Mouse (Mus musculus) cerebellum, adult 11-12 months (tissue): ENCODE measurements around the gene Sec24c.

Experiments
- DNase-seq: peaks from one replicate; pipeline ENCODE4 v3.0.0; 2022

Sec24c gene

DNA sequence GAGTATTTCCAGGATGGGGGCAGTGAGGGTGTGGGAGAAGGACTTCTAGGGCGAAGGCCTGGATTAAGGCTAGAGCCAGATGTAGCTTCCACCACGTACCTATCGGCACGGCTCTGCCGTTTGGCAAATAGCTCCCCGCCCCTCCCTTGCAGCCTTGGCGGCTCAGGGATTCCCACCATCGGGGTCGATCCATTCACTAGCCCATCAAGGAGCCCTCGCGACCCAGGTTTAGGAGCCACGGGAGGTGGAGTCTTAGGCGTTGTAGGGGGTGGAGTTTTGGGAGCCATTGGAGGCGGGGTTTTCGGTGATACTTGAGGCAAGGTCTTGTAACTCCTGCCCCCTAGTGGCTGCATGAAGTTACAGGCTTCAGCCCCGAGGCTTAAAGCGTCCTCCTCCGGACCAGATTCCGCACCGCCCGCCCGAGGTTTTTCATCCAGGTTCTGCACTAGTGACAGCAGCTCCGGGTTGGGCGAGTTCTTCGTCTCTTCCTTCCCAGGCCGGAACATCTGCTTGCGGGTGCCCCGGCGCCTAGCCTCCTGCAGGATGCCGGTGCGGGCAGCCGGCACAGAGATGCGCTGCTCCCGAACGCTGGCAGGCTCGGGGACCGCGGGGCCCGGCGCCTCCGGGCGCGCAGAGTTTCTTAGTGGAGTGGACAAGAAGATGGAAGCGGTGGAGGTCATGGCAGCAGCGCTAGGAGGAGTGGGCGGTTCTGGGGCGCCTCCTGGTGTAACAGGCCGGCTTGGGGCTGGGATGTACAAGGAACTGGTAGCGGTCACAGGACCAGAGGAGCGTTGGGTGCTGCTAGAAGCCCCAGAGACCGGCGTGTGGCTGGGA is 13.1 kb upstream of the Sec24c start:
- DNase-seq, result peak; percentile 95

DNA sequence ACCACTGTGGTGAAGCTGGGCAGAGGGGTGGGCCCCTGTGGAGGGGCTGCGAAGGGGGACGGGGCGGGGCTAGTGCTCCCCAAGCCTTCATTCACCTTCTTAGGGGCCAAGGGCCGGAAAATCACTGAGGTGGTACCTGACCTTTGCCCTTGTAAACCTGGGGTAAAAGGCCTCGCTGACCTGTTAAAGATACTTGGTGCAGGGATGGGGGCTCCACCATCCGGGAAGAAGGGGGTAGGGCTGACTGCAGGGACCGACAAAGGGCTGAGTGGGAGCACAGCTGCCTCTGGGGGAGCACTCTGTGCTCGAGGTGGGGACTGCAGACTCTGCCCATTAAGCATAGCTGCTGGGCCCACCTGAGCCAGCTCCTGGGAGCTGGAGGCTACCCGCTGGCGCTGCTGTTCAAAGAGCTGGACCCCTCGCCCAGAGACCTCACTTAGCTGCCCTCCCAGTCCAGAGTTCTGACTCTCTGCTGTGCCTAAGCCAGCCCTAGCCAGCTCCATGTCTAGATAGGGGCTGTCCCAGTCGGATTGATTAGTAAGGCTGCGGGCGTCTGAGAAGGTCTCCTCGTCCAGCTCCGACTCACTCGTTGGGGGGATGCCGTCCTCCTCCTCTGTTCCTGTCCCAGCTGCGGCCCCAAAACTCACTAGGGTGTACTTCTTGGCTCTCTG is 12.3 kb upstream of the Sec24c start:
- peak; percentile 47 for DNase-seq

DNA sequence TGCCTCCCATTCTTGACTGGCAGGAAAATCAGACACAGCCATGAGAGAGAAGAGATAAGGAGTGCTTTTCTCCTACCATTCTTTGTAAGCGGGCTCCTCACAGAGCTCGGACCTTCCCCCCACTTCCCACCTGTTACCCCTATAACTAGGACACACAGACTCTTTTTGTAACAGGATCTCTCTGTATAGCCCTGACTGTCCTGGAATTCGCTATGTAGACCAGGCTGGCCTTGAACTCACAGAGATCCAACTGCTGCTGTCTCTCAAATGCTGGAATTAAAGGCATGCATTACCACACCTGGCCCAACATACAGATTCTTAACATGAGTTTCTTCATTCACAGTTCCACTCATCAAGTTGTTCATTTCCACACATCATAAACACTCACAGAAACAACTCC is 11.4 kb upstream of the Sec24c start:
- DNase-seq, result no peak

DNA sequence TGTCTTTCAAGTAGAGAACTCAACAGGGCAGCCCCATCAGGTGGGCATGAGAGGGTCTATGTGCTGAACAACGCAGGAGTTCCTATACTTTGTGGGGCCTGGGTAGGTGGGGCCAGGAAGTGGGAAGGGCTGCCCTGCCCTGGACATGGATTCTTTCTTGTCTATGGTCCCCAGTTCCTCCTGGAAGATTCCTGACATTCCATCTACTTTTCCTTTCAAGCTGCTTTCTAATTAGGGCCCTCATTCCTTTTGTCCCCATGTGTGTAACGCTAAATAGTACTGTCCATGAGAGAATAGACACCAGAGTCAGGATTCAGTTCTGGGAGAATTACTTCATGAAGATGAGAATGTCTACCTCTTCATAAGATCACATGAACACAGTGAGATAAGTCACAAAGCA is 10.5 kb upstream of the Sec24c start:
- DNase-seq, result no peak

DNA sequence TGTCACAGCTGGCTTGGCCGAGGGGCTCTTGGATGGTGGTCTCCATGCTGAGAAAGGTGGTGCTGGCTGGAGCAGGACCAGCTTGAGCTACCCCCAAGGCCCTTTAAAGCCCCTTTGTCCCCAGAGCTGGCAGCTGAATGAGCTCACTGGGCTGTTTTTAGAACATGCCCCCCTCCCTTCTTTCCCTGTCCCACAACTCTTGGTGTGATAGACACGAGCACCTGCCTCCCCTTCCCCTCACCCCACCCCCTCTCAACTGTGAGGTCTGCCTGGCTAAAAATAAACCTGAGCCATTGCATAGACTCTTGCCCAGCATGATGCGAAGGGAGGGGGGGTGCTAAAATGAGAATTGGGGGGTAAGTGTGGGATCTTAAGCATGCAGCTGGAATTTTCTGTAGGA is 9.7 kb upstream of the Sec24c start:
- no peak for DNase-seq

DNA sequence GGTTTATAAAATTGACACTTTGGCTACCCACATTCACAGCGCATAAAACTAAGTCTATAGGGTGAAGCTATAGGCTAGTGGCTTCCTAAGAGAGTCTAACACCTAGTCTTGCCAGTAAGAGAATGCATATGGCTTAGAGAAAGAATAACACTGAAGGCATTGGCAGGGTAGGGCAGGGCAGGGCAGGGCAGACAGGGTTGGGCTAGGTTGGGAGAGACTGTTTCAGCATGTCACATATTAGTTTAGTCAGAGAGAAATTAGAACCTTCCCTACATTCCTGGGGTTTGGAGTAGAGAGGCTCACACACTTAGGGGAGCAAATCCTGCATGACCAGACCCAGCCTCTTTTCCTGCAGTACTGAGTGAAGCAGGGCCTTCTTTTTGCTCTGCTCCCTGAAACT is 6.6 kb upstream of the Sec24c start:
- DNase-seq, result no peak

DNA sequence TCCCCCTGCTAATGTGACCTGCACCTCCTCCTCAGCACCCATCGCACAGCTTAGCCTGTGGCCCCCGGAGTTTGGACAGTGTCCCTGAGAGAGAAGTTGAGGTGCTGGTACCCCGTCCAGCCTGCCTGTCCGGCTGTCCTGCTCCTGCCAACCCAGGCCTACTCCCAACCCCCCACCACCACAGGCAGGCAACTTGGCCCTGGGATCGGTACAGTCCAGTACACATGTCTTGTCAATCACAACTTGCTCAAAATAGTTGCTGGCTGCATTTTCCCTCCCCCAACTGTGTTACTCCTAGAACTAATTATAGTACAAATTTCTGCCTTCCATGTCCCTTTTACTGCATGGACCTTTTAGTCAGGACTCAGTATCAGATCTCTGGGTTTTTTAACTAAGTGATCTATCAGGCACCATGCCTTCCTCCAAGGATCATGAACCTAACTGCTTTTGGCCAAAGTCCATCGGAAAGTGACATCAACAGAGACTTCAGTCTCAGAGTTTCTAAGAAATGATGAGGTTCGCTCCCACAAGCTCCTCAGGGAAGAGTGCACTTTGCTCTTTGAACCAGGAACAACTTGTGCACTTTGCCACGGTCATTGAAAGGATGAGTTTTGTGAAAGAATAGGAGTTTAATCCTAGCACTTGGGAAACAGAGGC is 5.8 kb upstream of the Sec24c start, which contains the start of gene Synpo2l:
TSS of gene Synpo2l (minus strand) at position 201 of the 657 bp plus-strand sequence.
- no peak for DNase-seq

DNA sequence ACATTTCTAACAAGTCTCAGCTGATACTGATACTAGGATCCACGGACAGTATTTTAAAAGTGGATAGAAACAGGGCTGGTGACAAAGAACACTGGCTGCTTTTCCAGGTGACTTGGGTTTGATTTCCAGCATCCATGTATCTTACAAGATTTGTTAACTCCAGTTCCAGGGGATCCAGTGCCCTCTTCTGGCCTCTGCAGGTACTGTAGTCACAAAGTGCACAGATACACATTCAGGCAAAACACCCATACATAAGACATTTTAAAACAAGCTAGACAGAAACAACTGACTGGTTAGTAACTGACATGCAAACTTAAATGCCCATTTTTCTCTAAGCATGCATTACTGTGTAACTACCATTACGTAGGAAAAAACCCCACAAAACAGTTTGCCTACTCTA is 1.1 kb upstream of the Sec24c start:
- no peak for DNase-seq

DNA sequence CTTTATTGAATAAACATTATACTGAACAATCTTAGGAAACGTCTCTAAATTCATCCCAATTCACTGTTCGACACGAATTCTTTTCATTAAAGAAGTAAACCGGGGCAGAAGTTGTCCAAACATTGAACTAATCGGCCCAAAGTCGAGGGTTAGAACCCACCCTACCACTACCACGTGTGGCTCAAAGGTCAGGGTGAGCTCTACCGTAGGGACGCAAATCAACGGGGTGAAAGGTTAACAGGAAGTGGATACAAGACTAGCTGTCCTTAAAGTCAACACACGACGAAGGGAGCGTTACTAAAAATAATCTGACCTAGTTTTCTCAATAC is 409 bp upstream of the Sec24c start:
- no peak for DNase-seq

DNA sequence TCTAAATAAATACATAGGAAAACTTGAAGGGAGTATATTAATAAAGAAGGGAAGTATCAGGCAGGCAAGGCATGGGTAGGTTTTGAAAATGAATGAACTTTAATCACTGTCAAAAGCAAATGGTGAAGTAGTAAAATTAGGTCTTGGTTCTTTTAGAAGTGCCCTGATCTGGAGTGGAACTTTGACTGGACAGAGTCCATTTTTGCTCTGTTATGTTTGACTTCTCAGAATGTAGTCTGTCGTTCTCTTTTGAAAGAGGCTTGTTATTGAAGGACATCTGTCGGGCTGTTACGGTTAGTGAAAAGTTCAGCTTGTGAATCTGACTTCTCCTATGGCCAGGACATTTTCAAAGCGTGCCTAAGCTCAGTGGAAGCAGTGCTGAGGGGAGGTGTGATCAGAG is 3.8 kb downstream of the Sec24c start:
- DNase-seq, result no peak

DNA sequence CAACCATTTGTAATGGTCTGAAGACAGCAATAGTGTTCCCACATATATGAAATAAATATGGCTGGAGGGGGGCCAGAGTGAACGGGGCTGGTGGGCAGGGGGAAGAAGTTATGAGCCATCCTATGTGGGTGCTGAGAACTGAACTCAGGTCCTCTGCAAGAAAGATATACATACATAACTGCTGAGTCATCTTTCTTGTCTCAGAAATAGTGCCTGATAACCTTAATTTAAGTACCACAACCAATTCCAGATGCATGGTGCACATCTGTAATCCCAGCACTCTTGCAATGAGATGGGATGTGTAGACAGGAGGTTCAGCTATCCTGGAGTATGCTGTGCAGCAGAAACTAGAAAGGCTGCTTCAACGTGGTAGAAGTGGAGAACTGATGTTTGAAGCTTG is 7.6 kb downstream of the Sec24c start:
- no peak for DNase-seq

DNA sequence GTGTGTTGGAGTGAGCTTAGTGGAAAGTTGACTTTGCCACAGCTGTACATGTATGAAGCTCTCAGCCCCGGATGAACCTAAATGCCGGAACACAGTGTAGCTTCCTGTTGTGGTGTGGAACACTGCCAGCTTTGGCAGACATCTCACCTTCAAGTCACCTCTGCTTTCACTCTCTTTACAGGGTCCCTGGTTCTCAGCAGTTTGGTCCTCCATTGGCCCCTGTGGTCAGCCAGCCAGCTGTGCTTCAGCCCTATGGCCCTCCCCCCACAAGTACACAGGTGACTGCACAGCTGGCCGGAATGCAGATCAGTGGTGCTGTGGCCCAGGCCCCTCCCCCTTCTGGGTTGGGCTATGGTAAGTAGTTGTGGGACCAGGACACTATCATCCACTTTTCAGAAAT is 8.4 kb downstream of the Sec24c start:
- DNase-seq, result no peak

DNA sequence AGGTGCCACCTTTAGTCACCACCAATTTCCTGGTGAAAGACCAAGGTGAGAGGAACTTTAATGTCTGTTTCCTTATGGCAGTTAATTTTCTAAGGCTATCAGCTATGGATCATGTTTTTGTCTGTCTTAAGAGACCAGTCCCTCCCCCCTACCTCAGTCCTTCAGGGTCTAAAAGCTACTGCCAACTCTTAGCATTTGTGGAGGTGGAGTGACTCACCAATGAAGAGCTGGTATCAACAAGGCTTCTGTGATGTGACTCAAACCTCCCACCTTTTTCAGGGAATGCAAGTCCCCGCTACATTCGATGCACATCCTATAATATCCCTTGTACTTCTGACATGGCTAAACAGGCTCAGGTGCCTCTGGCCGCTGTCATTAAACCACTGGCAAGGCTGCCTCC is 12.5 kb downstream of the Sec24c start:
- DNase-seq, result no peak

DNA sequence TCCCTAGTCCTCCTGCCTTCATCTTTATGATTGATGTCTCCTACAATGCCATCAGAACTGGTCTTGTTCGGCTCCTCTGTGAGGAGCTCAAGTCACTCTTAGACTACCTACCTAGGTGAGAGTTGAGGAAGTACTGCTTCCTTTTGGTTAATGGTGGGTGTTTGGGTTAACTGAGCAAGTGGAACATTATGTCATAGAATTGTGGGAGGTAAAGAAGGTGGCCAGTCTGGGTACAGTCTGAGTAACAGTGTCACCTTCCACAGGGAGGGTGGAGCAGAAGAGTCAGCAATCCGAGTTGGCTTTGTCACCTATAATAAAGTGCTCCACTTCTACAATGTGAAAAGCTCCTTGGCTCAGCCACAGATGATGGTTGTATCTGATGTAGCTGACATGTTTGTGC is 14.9 kb downstream of the Sec24c start:
- no peak for DNase-seq

DNA sequence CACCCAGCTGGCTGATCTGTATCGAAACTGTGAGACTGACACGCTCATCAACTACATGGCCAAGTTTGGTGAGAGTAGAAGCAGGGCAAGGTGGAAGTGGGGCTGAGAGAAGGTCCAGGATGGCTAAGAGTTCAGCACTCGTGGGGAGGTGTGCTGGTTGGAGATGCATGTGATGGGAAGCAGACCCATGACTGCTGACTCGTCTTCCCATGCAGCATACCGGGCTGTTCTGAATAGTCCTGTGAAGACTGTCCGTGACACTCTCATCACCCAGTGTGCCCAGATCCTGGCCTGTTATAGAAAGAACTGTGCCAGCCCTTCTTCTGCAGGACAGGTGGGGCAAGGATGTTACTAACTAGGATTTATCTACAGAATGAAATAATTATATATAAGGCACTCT is 17.7 kb downstream of the Sec24c start:
- DNase-seq, result no peak

DNA sequence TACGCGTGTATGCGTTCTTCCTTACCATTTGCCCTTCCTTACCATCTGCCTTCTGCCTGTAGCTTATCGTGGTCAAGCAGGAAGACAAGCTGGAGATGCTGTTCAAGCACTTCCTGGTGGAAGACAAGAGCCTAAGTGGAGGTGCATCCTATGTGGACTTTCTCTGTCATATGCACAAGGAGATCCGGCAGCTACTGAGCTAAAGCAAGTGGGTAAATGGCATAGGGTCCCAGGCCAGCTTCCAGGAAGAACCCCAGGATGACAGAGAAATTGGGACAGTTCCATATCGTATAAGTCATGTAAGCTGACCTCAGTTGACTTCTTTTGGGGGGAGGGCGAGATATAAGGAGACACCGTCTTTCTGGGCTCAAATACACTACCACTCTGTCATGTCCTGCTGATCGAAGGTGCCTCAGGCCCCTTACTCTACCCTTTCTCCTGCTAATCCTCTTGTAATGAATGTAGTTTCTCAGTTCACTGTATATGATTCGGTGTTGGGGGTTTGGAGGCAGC is 19.5 kb downstream of the Sec24c start:
- DNase-seq, result peak; percentile 45

DNA sequence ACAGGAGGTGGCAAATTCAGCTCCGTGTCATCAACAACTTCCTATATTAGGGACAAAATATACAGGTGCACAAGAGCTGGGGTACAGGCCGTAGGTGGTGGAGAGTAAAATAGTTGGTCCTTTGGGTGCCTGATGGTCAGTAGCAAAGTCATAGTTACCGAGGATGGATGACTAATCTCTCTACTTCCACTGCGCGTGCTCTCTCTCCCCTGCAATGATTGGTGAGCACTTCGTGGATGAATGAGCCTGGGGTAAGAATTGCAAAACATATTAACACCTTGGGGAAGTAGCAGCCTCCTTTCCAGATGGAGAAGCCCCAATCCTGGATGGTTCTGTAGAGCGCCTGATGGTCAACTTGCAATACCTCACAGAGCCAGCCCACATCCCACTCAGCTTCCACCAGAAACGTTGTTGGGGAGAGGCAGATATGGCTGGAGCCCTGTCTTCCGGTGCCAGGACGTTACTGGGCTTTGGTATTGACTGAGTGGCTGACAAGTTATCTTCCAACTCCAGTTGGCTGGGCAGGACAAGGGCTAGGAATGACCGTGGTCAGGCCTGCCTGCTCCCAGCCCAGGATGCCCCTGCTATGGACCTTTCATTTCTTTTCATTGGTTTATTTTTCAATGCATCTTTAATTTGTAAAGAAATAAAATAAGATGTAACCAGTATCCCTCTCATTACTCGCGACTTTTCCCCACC is 20.2 kb downstream of the Sec24c start:
- no peak for DNase-seq

DNA sequence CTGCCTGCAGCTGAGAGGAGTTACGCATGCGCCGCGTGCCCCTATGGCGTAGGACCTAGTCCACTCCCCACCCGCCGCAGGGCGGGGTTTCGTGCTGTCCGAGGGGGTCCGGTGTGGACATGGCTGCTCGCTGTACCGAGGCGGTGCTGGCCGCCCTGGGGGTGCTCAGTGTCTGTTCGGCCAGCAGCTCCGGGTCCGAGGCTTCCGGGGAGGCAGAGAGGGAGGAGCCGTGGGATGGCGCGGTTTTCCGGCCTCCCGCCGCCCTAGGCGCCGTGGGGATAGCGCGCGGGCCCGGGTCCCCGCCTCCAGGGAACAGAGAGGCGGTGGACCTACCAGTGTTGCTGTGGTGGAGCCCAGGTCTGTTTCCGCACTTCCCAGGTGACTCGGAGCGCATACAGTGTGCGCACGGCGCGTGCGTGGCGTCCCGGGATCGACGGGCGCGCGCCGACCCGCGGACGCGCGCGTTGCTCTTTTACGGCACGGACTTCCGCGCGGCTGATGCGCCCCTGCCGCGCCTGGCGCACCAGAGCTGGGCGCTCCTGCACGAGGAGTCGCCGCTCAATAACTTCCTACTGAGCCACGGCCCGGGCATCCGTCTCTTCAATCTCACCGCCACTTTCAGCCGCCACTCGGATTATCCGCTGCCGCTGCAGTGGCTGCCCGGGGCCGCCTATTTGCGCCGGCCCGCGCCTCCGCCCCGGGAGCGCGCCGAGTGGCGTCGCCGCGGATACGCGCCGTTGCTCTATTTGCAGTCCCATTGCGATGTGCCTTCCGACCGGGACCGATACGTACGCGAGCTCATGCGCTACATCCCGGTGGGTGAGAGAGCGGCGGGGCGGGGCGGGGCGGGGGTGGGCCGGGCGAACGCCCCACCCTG is 21.0 kb downstream of the Sec24c start, which contains the start of gene Fut11:
TSS of gene Fut11 (plus strand) at position 85 of the 877 bp plus-strand sequence.
- DNase-seq, result peak; percentile 93

DNA sequence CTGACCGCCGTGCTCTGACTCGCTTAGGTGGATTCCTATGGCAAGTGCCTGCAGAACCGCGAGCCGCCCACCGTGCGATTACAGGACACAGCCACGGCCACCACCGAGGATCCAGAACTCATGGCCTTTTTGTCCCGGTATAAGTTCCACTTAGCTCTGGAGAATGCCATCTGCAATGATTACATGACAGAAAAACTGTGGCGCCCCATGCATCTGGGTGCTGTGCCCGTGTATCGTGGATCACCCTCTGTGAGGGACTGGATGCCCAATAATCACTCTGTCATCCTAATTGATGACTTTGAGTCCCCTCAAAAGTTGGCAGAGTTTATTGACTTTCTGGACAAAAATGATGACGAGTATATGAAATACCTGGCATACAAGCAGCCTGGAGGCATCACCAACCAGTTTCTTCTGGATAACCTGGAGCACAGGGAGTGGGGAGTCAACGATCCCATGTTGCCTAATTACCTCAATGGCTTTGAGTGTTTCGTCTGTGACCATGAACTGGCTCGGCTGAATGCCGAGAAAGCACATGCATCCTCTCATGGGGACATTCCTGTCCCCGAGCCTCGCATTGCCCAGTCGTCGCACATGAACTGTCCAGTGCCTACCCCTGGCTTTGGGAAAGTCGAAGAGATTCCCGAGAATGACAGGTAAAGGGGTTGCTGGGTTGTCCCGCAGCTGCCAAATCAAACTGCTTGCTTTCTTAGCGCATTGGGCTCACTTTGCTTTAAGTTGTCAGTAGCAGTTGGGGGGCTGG is 21.8 kb downstream of the Sec24c start:
- peak; percentile 69 for DNase-seq

DNA sequence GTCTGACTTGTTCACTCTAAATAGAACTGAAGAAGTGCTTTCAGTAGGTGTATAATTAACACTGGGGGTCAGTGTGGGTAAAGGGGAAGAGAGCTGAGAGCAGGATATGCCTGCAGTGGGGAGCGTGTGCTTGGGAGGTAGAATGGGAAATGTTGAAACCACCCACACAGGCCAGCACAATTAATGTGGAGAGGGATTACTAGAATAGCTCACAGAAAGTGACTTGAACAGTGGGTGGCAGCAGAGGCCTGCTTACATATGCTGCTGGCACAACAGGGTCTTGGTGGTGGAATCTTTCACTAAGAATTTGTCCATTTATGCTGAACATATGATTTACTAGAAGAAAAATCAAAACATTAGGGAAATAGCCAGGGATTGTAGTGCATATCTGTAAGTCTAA is 22.9 kb downstream of the Sec24c start:
- DNase-seq, result no peak

DNA sequence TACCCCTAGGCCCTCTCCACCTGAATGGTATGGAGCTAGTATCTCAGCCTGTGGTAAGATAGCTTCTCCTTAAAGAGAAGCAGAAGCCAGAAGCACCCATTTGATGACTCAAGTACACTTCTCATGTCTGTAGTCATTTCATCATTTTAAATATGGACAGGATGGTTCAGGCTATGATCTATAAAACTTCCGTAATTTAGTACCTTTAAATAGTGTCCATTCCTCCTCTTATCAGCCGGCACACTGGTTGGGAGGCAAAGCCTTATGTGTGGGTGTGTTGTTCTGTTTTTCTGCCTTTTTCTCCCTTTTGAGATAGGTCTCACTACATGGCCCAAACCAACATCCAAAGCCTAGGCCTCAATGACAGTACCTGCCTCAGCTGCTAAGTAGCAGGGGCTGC is 24.4 kb downstream of the Sec24c start:
- no peak for DNase-seq
